Mouse (Mus musculus) heart, embryonic 11.5 days (tissue): ENCODE data around the gene Pcnx2. TPM values are rescaled to one million over a fixed set of nuclear protein-coding genes. Genes with fewer than 3 reads are reported as not detected.
A peak's percentile ranks its signal among the peaks of the same experiment; 100 is the strongest.

Experiments
- ATAC-seq: fragments of 200-750 bp; cut with Nextera tagmentation; replicated peaks from 2 replicates; pipeline ENCODE4 v1.8.0; 2017; ENCODE audit warnings: moderate library complexity; ENCODE audit not compliant: insufficient number of reproducible peaks, low FRiP score, low TSS enrichment
- H3K27ac ChIP-seq: fragments of 300-500 bp; sonication (generic); 2 replicates; pipeline ENCODE4 v1.5.1; 2014; ENCODE audit warnings: mild to moderate bottlenecking, low read depth, low read length
- H3K27me3 ChIP-seq: fragments of 300-500 bp; sonication (generic); 2 replicates; pipeline ENCODE4 v1.6.1; 2014; ENCODE audit warnings: mild to moderate bottlenecking, low read length, mixed read lengths; ENCODE audit not compliant: control insufficient read depth, insufficient read depth
- H3K36me3 ChIP-seq: fragments of 300-500 bp; sonication (generic); 2 replicates; pipeline ENCODE4 v1.6.1; 2014; ENCODE audit warnings: mild to moderate bottlenecking, low read length, moderate library complexity, mixed read lengths; ENCODE audit not compliant: control insufficient read depth, insufficient read depth
- H3K4me1 ChIP-seq: fragments of 300-500 bp; sonication (generic); 2 replicates; pipeline ENCODE4 v1.6.1; 2014; ENCODE audit warnings: low read length; ENCODE audit not compliant: control insufficient read depth, insufficient read depth
- H3K4me2 ChIP-seq: fragments of 300-500 bp; sonication (generic); 2 replicates; pipeline ENCODE4 v1.6.1; 2014; ENCODE audit warnings: mild to moderate bottlenecking, moderate library complexity
- H3K4me3 ChIP-seq: fragments of 300-500 bp; sonication (generic); 2 replicates; pipeline ENCODE4 v1.5.1; 2014; ENCODE audit warnings: low read depth, low read length
- H3K9ac ChIP-seq: fragments of 300-500 bp; sonication (generic); 2 replicates; pipeline ENCODE4 v1.6.1; 2014; ENCODE audit warnings: mild to moderate bottlenecking, low read depth, low read length, moderate library complexity
- H3K9me3 ChIP-seq: fragments of 300-500 bp; sonication (generic); replicated peaks from 2 replicates; pipeline ENCODE4 v1.6.1; 2016; ENCODE audit warnings: low read length; ENCODE audit not compliant: control insufficient read depth
- WGBS: fragments of 180-500 bp; shearing (Covaris S2); extraction: QIAGEN DNeasy Blood & Tissue Kit; methylation state at CpG from one replicate; pipeline ENCODE4 v1.1.7; 2014; ENCODE audit not compliant: insufficient replicate concordance; 5-methylcytosine and 5-hydroxymethylcytosine counted together
- polyA plus RNA-seq: library from polyadenylated mRNA; unstranded; fragments of >200 nt; fragmentation: Nextera tagmentation; extraction: Ambion mirVana; gene quantifications from 2 replicates; pipeline ENCODE4 v1.2.1, GENCODE M21; 2014

The Pcnx2 gene
- polyA plus RNA-seq, 1 experiment from 2014 or later: 0.27 TPM

GRCm38 (mm10) chr8:125776800-125777199 lies 121.3 kb downstream of the Pcnx2 start:
- no peak overlapping the region for H3K27ac ChIP-seq
- no peak overlapping the region for H3K4me3 ChIP-seq
- no peaks in the 10 kb centered on the region; the same call in none of the 2 replicates for H3K4me1 ChIP-seq
- H3K9me3 ChIP-seq: no peaks in the 10 kb centered on the region
- no peak overlapping the region for H3K4me2 ChIP-seq
- H3K9ac ChIP-seq: no peak overlapping the region
- no peak for ATAC-seq
- H3K27me3 ChIP-seq: no peaks in the 10 kb centered on the region
- H3K36me3 ChIP-seq: no peaks in the 10 kb centered on the region
- 74% methylated on average over 6 of the region's 6 CpGs for WGBS

- Histone ChIP-seq H3K4me2 (no peak overlapping the region), H3K4me3 (no peak overlapping the region), H3K9ac (no peak overlapping the region), H3K27ac (no peak overlapping the region), H3K27me3 (no peaks in the 10 kb centered on the region), H3K9me3 (no peaks in the 10 kb centered on the region), H3K4me1 (no peaks in the 10 kb centered on the region; the same call in none of the 2 replicates), H3K36me3 (no peaks in the 10 kb centered on the region)
- ATAC-seq: no peak
- WGBS: 88% methylated on average over 3 of the region's 3 CpGs
These were observed 121.8 kb downstream of the Pcnx2 start for GRCm38 (mm10) chr8:125776314-125776713.

GRCm38 (mm10) chr8:125775031-125775430 lies 123.1 kb downstream of the Pcnx2 start:
- no peak for ATAC-seq
- Histone ChIP-seq H3K36me3 (no peaks in the 10 kb centered on the region), H3K4me2 (no peak overlapping the region), H3K27me3 (no peaks in the 10 kb centered on the region), H3K4me3 (no peak overlapping the region), H3K27ac (no peak overlapping the region), H3K9ac (no peak overlapping the region), H3K9me3 (no peaks in the 10 kb centered on the region), H3K4me1 (no peaks in the 10 kb centered on the region; the same call in none of the 2 replicates)
- 61% methylated on average over 3 of the region's 3 CpGs for WGBS

GRCm38 (mm10) chr8:125773281-125773803 lies 124.8 kb downstream of the Pcnx2 start:
- ATAC-seq: no peak
- 56% methylated on average over 7 of the region's 7 CpGs for WGBS
- H3K4me2 ChIP-seq: no peak overlapping the region
- H3K9ac ChIP-seq: no peak overlapping the region
- no peak overlapping the region for H3K4me3 ChIP-seq
- H3K27ac ChIP-seq: no peak overlapping the region
- H3K4me1 ChIP-seq: no peaks in the 10 kb centered on the region; the same call in none of the 2 replicates
- H3K9me3 ChIP-seq: no peaks in the 10 kb centered on the region
- no peaks in the 10 kb centered on the region for H3K27me3 ChIP-seq
- no peaks in the 10 kb centered on the region for H3K36me3 ChIP-seq

GRCm38 (mm10) chr8:125772300-125772699 lies 125.8 kb downstream of the Pcnx2 start:
- no peak overlapping the region for H3K4me3 ChIP-seq
- no peaks in the 10 kb centered on the region; the same call in none of the 2 replicates for H3K4me1 ChIP-seq
- 20% methylated on average over 2 of the region's 2 CpGs for WGBS
- H3K27me3 ChIP-seq: no peaks in the 10 kb centered on the region
- H3K9me3 ChIP-seq: no peaks in the 10 kb centered on the region
- H3K9ac ChIP-seq: no peak overlapping the region
- no peak for ATAC-seq
- no peak overlapping the region for H3K4me2 ChIP-seq
- no peaks in the 10 kb centered on the region for H3K36me3 ChIP-seq
- no peak overlapping the region for H3K27ac ChIP-seq

GRCm38 (mm10) chr8:125768079-125768478 lies 130.0 kb downstream of the Pcnx2 start:
- Histone ChIP-seq H3K27me3 (no peaks in the 10 kb centered on the region), H3K4me2 (no peak overlapping the region), H3K4me3 (no peak overlapping the region), H3K9ac (no peak overlapping the region), H3K27ac (no peak overlapping the region), H3K4me1 (no peaks in the 10 kb centered on the region; the same call in none of the 2 replicates), H3K36me3 (no peaks in the 10 kb centered on the region), H3K9me3 (no peaks in the 10 kb centered on the region)
- ATAC-seq: no peak
- 82% methylated on average over 10 of the region's 10 CpGs for whole genome bisulfite sequencing

GRCm38 (mm10) chr8:125763066-125763786 lies 134.9 kb downstream of the Pcnx2 start:
- no peaks in the 10 kb centered on the region for H3K27me3 ChIP-seq
- H3K36me3 ChIP-seq: no peaks in the 10 kb centered on the region
- H3K4me1 ChIP-seq: no peaks in the 10 kb centered on the region
- H3K4me3 ChIP-seq: no peak overlapping the region
- H3K27ac ChIP-seq: no peak overlapping the region
- H3K9me3 ChIP-seq: no peaks in the 10 kb centered on the region
- no peak overlapping the region for H3K4me2 ChIP-seq
- H3K9ac ChIP-seq: no peak overlapping the region
- no peak for ATAC-seq
- WGBS: 81% methylated on average over 16 of the region's 16 CpGs

- Histone ChIP-seq H3K9ac (no peak overlapping the region), H3K9me3 (no peaks in the 10 kb centered on the region)
- ATAC-seq: no peak
These were observed 139.1 kb downstream of the Pcnx2 start for GRCm38 (mm10) chr8:125759022-125759421.

GRCm38 (mm10) chr8:125757106-125757496 lies 141.0 kb downstream of the Pcnx2 start:
- peaks cover 14% of the 10 kb centered on the region for H3K4me1 ChIP-seq
- peak overlapping the region; percentile 55; the same call in 1 of the 2 replicates for H3K27ac ChIP-seq
- H3K9ac ChIP-seq: no peak overlapping the region
- 29% methylated on average over 1 of the region's 1 CpGs for WGBS
- ATAC-seq: peak; percentile 40; the same call in 1 of the 2 replicates
- H3K27me3 ChIP-seq: no peaks in the 10 kb centered on the region
- H3K36me3 ChIP-seq: no peaks in the 10 kb centered on the region
- no peaks in the 10 kb centered on the region for H3K9me3 ChIP-seq
- H3K4me2 ChIP-seq: no peak overlapping the region
- H3K4me3 ChIP-seq: no peak overlapping the region

More at GRCm38 (mm10) chr8:125759022-125759421, 139.1 kb downstream of the Pcnx2 start:
- Histone ChIP-seq H3K4me3 (no peak overlapping the region), H3K4me2 (no peak overlapping the region), H3K27ac (no peak overlapping the region), H3K36me3 (no peaks in the 10 kb centered on the region), H3K27me3 (no peaks in the 10 kb centered on the region), H3K4me1 (peaks cover 14% of the 10 kb centered on the region)
- 37% methylated on average over 10 of the region's 10 CpGs for WGBS
